Mouse (Mus musculus): ENCODE results near the gene Pbx3. TPM values are rescaled to one million over a fixed set of nuclear protein-coding genes. Genes with fewer than 3 reads are reported as not detected.

The Pbx3 gene
- polyA plus RNA-seq, 1 experiment: 3.2 TPM

DNA sequence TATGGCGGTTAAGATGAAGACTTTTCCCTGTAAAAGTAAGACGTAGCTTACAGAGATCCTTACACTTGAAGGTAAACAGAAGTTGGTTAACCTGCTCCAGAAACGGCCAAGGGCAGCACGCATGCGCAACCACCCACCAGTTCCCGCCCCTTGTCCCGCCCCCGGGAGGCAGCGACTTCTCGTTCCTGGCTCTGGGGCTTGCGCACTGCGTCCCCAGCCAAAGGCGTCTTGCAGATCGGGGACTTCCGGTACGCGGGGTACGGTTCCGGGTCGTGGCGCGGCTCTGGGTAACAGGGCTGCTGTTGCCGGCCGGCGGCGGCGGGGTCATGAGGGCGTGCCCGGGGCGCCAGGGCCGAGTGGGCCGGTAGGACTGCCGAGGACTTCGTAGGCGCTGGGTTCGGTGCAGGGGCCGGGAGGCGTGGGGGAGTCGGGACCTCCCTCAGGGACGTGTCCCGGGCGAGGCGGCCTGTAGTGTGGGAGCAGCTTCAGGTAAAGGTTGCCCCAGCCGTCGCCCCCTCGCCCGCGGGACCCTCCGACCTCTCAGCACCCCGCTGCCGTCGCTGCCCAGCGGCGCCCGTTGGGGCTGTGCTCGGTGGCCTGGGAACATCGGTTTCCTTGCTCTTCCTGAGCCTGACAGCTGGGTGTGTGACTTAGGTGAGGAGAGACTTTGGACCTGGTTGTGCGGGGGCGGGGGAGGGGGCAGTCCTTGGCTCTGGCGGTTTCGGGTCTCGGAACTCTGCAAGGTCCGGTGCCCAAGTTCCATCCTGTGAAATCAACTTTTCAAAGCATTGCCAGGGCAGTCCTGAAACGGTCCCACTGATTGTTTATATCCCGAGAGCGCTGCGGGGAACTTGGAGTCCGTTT is 33.9 kb upstream of the Pbx3 start, which contains the start of gene Mapkap1:
Gene Mapkap1, plus strand, starts transcription at position 171 of the 864 bp plus-strand sequence.
- Histone ChIP-seq H3K4me3 (ENCODE audit: control insufficient read depth, insufficient read depth, low read length) (peak within 1 kb of the TSS; percentile 96), H3K36me3 (ENCODE audit: control insufficient read depth, insufficient read depth, low read length) (no peaks in the 10 kb centered on the region), H3K27ac (ENCODE audit: control insufficient read depth, insufficient read depth, low read length) (no peak within 1 kb of the TSS), H3K27me3 (ENCODE audit: control insufficient read depth, insufficient read depth, low read length) (no peaks in the 10 kb centered on the region), H3K4me1 (replicated peaks; ENCODE audit: control insufficient read depth, insufficient read depth, low read length) (peaks cover 4% of the 10 kb centered on the region)
- 1% methylated on average over 68 of the region's 68 CpGs for WGBS
- TF ChIP-seq POLR2A (IDR thresholded peaks at IDR 0.05; ENCODE audit: control insufficient read depth, extremely low read depth, insufficient read depth, low read length, poor library complexity) (peak; percentile 72), CTCF (IDR thresholded peaks at IDR 0.05; ENCODE audit: borderline replicate concordance, control insufficient read depth, extremely low read depth, insufficient read depth, low read length, poor library complexity) (no peak; the same call in 1 of the 2 replicates)
- DNase-seq: peak; percentile 98

DNA sequence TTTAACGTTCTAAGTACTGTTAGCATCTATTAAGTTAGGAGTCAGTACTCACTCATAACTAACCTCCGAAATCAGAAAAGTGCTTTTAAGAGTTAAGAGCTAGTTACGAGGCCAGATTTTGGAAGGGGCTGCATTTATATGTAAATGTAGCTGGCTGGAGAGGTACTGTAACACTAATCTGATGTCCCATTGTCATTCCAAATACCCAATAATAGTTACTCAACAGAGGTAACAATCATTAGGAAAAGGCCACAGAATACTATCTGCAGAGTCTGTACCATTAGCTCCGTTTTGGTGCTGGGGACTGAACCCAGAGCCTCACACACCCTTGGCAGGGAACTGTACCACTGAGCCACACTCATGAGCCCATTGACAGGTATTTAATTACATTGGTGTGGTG is 26.6 kb upstream of the Pbx3 start:
- TF ChIP-seq POLR2A (IDR thresholded peaks at IDR 0.05; ENCODE audit: control insufficient read depth, extremely low read depth, insufficient read depth, low read length, poor library complexity) (no peak), CTCF (IDR thresholded peaks at IDR 0.05; ENCODE audit: borderline replicate concordance, control insufficient read depth, extremely low read depth, insufficient read depth, low read length, poor library complexity) (no peak)
- H3K27me3 ChIP-seq (ENCODE audit: control insufficient read depth, insufficient read depth, low read length): no peaks in the 10 kb centered on the region
- DNase-seq: no peak
- no peak overlapping the region for H3K27ac ChIP-seq (ENCODE audit: control insufficient read depth, insufficient read depth, low read length)
- WGBS: 82% methylated on average over 4 of the region's 4 CpGs
- no peaks in the 10 kb centered on the region for H3K4me1 ChIP-seq (replicated peaks; ENCODE audit: control insufficient read depth, insufficient read depth, low read length)
- no peak overlapping the region for H3K4me3 ChIP-seq (ENCODE audit: control insufficient read depth, insufficient read depth, low read length)
- no peaks in the 10 kb centered on the region for H3K36me3 ChIP-seq (ENCODE audit: control insufficient read depth, insufficient read depth, low read length)

DNA sequence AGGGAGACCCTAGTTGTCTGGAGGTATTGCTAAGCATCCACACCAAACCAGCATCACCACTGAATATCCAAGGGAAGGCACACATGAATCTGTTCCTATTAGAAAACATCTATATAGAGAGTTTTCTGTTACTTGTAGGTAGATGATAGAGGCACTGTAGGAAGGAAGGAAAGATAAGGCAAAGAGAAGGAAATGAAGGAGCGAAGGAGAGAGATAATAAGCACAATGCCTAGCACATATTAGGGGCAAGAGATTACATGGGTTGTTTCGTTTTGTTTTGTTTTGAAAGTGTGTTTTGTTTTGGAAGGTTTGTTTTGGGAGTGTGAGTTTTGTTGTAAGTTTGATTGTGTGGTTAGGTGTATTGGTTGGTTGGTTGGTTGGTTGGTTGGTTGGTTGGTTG is 6.0 kb upstream of the Pbx3 start:
- no peak overlapping the region for H3K4me3 ChIP-seq (ENCODE audit: control insufficient read depth, insufficient read depth, low read length)
- H3K36me3 ChIP-seq (ENCODE audit: control insufficient read depth, insufficient read depth, low read length): no peaks in the 10 kb centered on the region
- no peaks in the 10 kb centered on the region for H3K27me3 ChIP-seq (ENCODE audit: control insufficient read depth, insufficient read depth, low read length)
- H3K27ac ChIP-seq (ENCODE audit: control insufficient read depth, insufficient read depth, low read length): no peak overlapping the region
- DNase-seq: no peak
- 98% methylated on average over 2 of the region's 2 CpGs for WGBS
- H3K4me1 ChIP-seq (replicated peaks; ENCODE audit: control insufficient read depth, insufficient read depth, low read length): no peaks in the 10 kb centered on the region
- TF ChIP-seq CTCF (IDR thresholded peaks at IDR 0.05; ENCODE audit: borderline replicate concordance, control insufficient read depth, extremely low read depth, insufficient read depth, low read length, poor library complexity): no peak
- no peak for TF ChIP-seq POLR2A (IDR thresholded peaks at IDR 0.05; ENCODE audit: control insufficient read depth, extremely low read depth, insufficient read depth, low read length, poor library complexity)

DNA sequence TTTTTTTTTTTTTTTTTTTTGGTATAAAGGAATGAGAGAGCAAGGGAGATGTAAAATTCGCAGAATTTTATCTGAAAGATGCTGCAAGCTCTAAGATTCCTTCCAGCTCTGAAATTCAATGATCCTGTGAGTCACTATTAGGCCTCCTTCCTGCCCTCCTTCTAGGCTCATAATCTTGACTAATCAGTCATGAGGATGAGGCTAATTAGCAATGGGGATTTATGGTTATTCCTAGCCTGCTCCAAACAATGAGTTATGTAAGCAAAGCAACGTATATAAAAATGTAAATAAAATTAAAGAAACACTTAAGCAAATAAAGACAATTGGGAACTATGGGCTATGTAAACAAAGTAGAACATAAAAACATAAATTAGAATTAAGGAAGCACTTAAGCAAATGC is 1.4 kb upstream of the Pbx3 start:
- DNase-seq: no peak
- peaks cover 16% of the 10 kb centered on the region for H3K4me1 ChIP-seq (replicated peaks; ENCODE audit: control insufficient read depth, insufficient read depth, low read length)
- no peak overlapping the region for H3K4me3 ChIP-seq (ENCODE audit: control insufficient read depth, insufficient read depth, low read length)
- H3K27ac ChIP-seq (ENCODE audit: control insufficient read depth, insufficient read depth, low read length): no peak overlapping the region
- TF ChIP-seq CTCF (IDR thresholded peaks at IDR 0.05; ENCODE audit: borderline replicate concordance, control insufficient read depth, extremely low read depth, insufficient read depth, low read length, poor library complexity) (no peak), POLR2A (IDR thresholded peaks at IDR 0.05; ENCODE audit: control insufficient read depth, extremely low read depth, insufficient read depth, low read length, poor library complexity) (no peak)
- WGBS: 95% methylated on average over 2 of the region's 2 CpGs
- peaks cover 13% of the 10 kb centered on the region; the same call in 1 of the 2 replicates for H3K27me3 ChIP-seq (ENCODE audit: control insufficient read depth, insufficient read depth, low read length)
- H3K36me3 ChIP-seq (ENCODE audit: control insufficient read depth, insufficient read depth, low read length): no peaks in the 10 kb centered on the region

DNA sequence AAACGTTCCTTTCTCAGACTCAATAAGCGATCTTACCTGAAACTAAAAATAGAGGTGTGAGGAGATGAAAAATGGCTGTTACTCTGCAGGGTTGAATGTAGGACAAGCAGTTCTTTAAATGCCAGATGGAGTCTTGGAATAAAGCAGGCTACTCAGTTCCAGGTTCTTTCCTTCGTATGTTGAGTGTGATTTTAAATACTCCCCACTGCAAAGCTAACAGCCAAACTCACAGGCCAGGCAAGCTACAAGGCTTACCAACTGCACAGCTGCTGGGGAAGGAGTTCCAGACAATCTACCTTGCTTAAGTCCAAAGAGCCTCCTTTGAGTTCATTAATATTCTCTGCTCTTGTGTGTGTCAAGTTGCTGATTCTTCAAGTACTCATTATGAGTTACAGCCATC is 944 bp upstream of the Pbx3 start:
- Histone ChIP-seq H3K4me1 (replicated peaks; ENCODE audit: control insufficient read depth, insufficient read depth, low read length) (peaks cover 16% of the 10 kb centered on the region), H3K27me3 (ENCODE audit: control insufficient read depth, insufficient read depth, low read length) (peaks cover 13% of the 10 kb centered on the region), H3K36me3 (ENCODE audit: control insufficient read depth, insufficient read depth, low read length) (no peaks in the 10 kb centered on the region), H3K4me3 (ENCODE audit: control insufficient read depth, insufficient read depth, low read length) (no peak overlapping the region), H3K27ac (ENCODE audit: control insufficient read depth, insufficient read depth, low read length) (no peak overlapping the region)
- 70% methylated on average over 3 of the region's 3 CpGs for WGBS
- no peak for TF ChIP-seq POLR2A (IDR thresholded peaks at IDR 0.05; ENCODE audit: control insufficient read depth, extremely low read depth, insufficient read depth, low read length, poor library complexity)
- no peak for TF ChIP-seq CTCF (IDR thresholded peaks at IDR 0.05; ENCODE audit: borderline replicate concordance, control insufficient read depth, extremely low read depth, insufficient read depth, low read length, poor library complexity)
- DNase-seq: no peak

DNA sequence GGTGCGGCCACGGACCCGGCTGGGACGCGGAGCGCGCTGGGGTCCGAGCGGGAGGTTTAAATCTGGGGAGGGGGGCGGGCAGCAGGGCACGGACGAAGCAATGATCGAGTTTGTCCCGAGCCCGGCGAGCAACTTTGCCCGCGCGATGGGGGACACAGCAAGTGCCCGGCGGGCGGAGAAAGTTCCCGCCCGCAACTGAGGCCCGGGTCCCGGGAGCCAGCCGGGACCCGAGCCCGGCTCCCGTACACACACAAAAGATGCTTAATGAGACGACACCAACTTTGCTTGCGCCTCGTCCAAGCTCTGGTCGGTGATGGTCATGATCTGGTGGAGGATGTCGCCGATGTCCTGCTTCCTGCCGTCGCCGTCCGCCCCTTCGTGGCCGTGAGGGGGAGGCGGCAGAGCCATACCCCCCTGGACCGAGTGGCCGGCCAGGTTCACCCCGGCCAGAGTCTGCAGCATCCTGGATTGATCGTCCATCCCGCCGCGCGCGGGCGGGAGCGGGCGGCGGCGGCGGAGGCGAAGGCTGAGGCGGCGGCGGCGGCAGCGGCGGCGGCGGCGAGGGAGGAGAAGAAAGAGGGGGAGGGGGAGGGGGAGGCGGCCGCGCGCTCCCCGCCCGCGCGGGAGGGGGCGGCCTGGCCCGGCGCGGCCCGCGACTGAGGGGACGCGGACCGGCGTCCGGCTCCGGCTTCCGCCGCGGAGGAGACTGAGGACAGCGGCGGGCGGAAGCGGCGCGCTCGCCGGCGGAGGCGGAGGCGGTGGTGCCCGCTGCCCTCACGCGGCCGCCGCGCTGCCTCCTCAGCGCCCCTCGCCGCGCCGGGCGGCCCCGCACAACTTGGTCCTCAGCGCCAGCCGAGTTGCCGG is 1.3 kb downstream of the Pbx3 start:
- no peaks in the 10 kb centered on the region for H3K36me3 ChIP-seq (ENCODE audit: control insufficient read depth, insufficient read depth, low read length)
- TF ChIP-seq POLR2A (IDR thresholded peaks at IDR 0.05; ENCODE audit: control insufficient read depth, extremely low read depth, insufficient read depth, low read length, poor library complexity): no peak
- TF ChIP-seq CTCF (IDR thresholded peaks at IDR 0.05; ENCODE audit: borderline replicate concordance, control insufficient read depth, extremely low read depth, insufficient read depth, low read length, poor library complexity): 0 out of 2 replicates have a peak, but pooled peaks have one; percentile 12
- peaks cover 16% of the 10 kb centered on the region for H3K27me3 ChIP-seq (ENCODE audit: control insufficient read depth, insufficient read depth, low read length)
- H3K27ac ChIP-seq (ENCODE audit: control insufficient read depth, insufficient read depth, low read length): no peak overlapping the region
- H3K4me1 ChIP-seq (replicated peaks; ENCODE audit: control insufficient read depth, insufficient read depth, low read length): peaks cover 16% of the 10 kb centered on the region
- peak overlapping the region; percentile 75 for H3K4me3 ChIP-seq (ENCODE audit: control insufficient read depth, insufficient read depth, low read length)
- WGBS: 3% methylated on average over 104 of the region's 118 CpGs
- peak; percentile 24 for DNase-seq

All from thymus, adult 2 months (tissue).